Mouse (Mus musculus) adrenal gland, adult 2 months (tissue): Measurements from ENCODE around the gene Gdpd1. TPM values are rescaled to one million over a fixed set of nuclear protein-coding genes. Genes with fewer than 3 reads are reported as not detected.

ENCODE experiments used
- DNase-seq: peaks from one replicate; pipeline ENCODE4 v3.0.0; 2021
- microRNA-seq, 2 experiments: library from miRNA; unstranded; fragments of <30 nt; microRNA quantifications; one replicate each; pipeline ENCODE4 v1.2.0; 2021
- polyA plus RNA-seq: library from polyadenylated mRNA; depleted of rRNA; stranded (reverse); fragments of >200 nt; gene quantifications from 2 replicates; pipeline ENCODE4 v1.2.3, GENCODE M21; 2012; rRNA removed
- total RNA-seq, 2 experiments: library from RNA; stranded (reverse); gene quantifications; 2 replicates each; pipeline ENCODE4 v1.2.3; 2021

Gdpd1 gene
- total and polyA plus RNA-seq, 3 experiments = 0.95 to 6.4 (median 3.1) TPM

GRCm38 (mm10) chr11:86991241-86991640 lies 82.6 kb downstream of the Gdpd1 start:
- peak; percentile 62 for DNase-seq

GRCm38 (mm10) chr11:86990309-86990708 lies 83.6 kb downstream of the Gdpd1 start:
- no peak for DNase-seq

GRCm38 (mm10) chr11:86984990-86985389 lies 88.9 kb downstream of the Gdpd1 start:
- no peak for DNase-seq

Small RNAs within 50 kb of the gene (microRNA-seq; reads per million reads assigned to microRNA genes)
- 41.8 to 104 reads per million in 2 experiments for gene Mir301

Other genes with a start within 250 kb of the Gdpd1 start
- gene Ypel2, start 80.4 kb downstream of the Gdpd1 start, total RNA-seq = 10 to 100 TPM; 21.6 to 32.2 TPM
- gene Ypel2, start 80.4 kb downstream of the Gdpd1 start, polyA plus RNA-seq = 13.1 and 16.2 TPM in 2 replicates
- 10 to 100 TPM; 15.6 to 25.0 TPM for gene Smg8, start 12.7 kb upstream of the Gdpd1 start, total RNA-seq
- gene Smg8, start 12.7 kb upstream of the Gdpd1 start, polyA plus RNA-seq = 3.4 and 5.2 TPM in 2 replicates
- gene Prr11, start 34.6 kb upstream of the Gdpd1 start, total RNA-seq = 1 to 10 TPM in 1 of 2 experiments, under 1 TPM in 1; 0.95 to 1.0 TPM
- 0.04 and 0.21 TPM in 2 replicates for gene Prr11, start 34.6 kb upstream of the Gdpd1 start, polyA plus RNA-seq
- 1 to 10 TPM; 4.6 to 6.7 TPM for gene Ska2, start 35.2 kb upstream of the Gdpd1 start, total RNA-seq
- gene Ska2, start 35.2 kb upstream of the Gdpd1 start, polyA plus RNA-seq = 0.90 and 0.94 TPM in 2 replicates
- gene Trim37, start 53.0 kb upstream of the Gdpd1 start, total RNA-seq = 10 to 100 TPM; 13.4 to 16.6 TPM
- 1.2 and 1.9 TPM in 2 replicates for gene Trim37, start 53.0 kb upstream of the Gdpd1 start, polyA plus RNA-seq